Mouse (Mus musculus) midbrain, embryonic 12.5 days (tissue): ENCODE data around the gene Nhsl1. TPM values are rescaled to one million over a fixed set of nuclear protein-coding genes. Genes with fewer than 3 reads are reported as not detected.
"Not testable (repeated sequence)": the region's sequence is repeated elsewhere in the genome, so short reads cannot be mapped to it uniquely, and the experiment has no call there.

Source experiments
- ATAC-seq: fragments of 200-750 bp; cut with Nextera tagmentation; 2 replicates; pipeline ENCODE4 v1.8.0; 2017; ENCODE audit warnings: low read depth, moderate TSS enrichment, moderate library complexity; ENCODE audit not compliant: low FRiP score
- H3K27ac ChIP-seq: fragments of 300-500 bp; sonication (generic); replicated peaks from 2 replicates; pipeline ENCODE4 v1.5.1; 2016; ENCODE audit warnings: mild to moderate bottlenecking
- H3K27me3 ChIP-seq: fragments of 300-500 bp; sonication (generic); 2 replicates; pipeline ENCODE4 v1.6.1; 2016; ENCODE audit warnings: mild to moderate bottlenecking
- H3K36me3 ChIP-seq: fragments of 300-500 bp; sonication (generic); 2 replicates; pipeline ENCODE4 v1.6.1; 2016
- H3K4me1 ChIP-seq: fragments of 300-500 bp; sonication (generic); 2 replicates; pipeline ENCODE4 v1.6.1; 2016
- H3K4me2 ChIP-seq: fragments of 300-500 bp; sonication (generic); replicated peaks from 2 replicates; pipeline ENCODE4 v1.6.1; 2016; ENCODE audit warnings: mild to moderate bottlenecking, moderate library complexity
- H3K4me3 ChIP-seq: fragments of 300-500 bp; sonication (generic); 2 replicates; pipeline ENCODE4 v1.5.1; 2016; ENCODE audit warnings: mild to moderate bottlenecking
- H3K9ac ChIP-seq: fragments of 300-500 bp; sonication (generic); replicated peaks from 2 replicates; pipeline ENCODE4 v1.6.1; 2016; ENCODE audit warnings: mild to moderate bottlenecking, moderate library complexity
- H3K9me3 ChIP-seq: fragments of 300-500 bp; sonication (generic); 2 replicates; pipeline ENCODE4 v1.6.1; 2016; ENCODE audit warnings: mild to moderate bottlenecking
- WGBS: fragments of 180-500 bp; shearing (Covaris S2); methylation state at CpG from one replicate; pipeline ENCODE4 v1.1.7; 2016; 5-methylcytosine and 5-hydroxymethylcytosine counted together
- polyA plus RNA-seq: library from polyadenylated mRNA; unstranded; fragments of >200 nt; fragmentation: Nextera tagmentation; extraction: Ambion mirVana; gene quantifications from 2 replicates; pipeline ENCODE4 v1.2.1, GENCODE M21; 2016

The Nhsl1 gene
- polyA plus RNA-seq, 1 experiment from 2014 or later, result 14.0 TPM

DNA sequence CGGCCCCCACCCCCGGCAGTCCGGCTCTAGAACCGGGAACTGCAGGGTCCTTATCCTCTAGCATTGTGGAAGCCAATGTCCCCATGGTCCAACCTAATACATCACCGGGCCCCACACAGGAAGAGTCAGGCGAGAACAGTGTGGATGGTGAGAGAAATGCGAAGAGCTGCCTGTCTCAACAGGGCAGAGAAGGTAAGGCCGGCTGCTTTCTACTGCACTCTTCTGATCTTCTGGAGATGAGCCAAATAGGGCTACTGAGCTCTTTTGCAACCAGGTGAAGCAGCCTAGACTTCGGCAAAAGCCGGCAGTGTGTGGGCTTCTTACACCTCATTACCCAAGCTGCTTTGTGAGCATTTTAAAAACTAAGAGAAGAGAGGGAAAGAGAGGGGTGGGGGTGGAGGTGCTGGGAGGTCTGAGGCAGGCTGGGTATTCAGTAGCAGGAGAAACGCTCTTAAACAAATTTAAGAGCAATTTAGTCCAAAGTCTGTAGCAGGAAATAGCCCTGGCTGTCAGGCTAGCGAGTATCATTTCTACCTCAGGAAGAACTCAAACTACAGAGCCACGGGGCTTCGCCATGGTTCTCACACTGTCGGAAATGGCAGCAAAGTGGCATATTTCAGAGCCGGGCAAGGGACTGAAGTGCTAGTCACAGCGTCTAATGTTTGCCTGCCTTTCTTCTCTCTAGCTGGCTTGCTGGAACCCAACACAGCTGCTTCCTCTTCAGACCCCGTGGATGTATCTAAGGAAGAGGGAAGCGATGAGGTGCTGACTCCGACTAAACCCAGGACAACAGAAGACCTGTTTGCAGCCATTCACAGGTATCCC lies 208.3 kb downstream of the Nhsl1 start:
- Histone ChIP-seq H3K9me3 (no peaks in the 10 kb centered on the region), H3K9ac (no peak overlapping the region), H3K36me3 (peaks cover 39% of the 10 kb centered on the region), H3K27ac (no peak overlapping the region; the same call in 1 of the 2 replicates), H3K27me3 (no peaks in the 10 kb centered on the region), H3K4me1 (peaks cover 20% of the 10 kb centered on the region), H3K4me3 (no peak overlapping the region), H3K4me2 (no peak overlapping the region)
- WGBS, result 79% methylated on average over 20 of the region's 20 CpGs
- peak; percentile 46; the same call in 1 of the 2 replicates for ATAC-seq

DNA sequence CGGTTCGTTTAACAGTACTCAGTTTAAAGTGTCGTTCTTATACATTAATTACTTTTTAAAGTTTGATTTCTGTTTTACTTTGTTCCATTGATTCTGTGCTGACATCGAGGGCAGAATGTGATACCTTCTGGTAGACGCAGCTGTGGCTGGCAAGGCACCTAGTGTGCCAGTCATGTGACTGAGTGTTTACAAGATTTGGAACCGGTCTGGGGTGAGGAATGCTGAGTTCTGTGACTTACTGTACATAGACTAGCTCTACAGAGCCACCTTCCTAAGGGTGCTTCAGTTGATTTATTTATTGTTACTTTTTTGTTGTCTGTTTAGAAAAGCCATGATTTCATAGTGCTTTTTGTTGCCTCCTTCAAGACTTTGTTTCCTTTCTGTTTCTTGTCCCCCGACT lies 209.0 kb downstream of the Nhsl1 start:
- no peaks in the 10 kb centered on the region for H3K27me3 ChIP-seq
- 85% methylated on average over 7 of the region's 7 CpGs for WGBS
- H3K27ac ChIP-seq, result no peak overlapping the region
- peaks cover 39% of the 10 kb centered on the region for H3K36me3 ChIP-seq
- ATAC-seq, result no peak
- H3K4me2 ChIP-seq, result no peak overlapping the region
- no peak overlapping the region for H3K4me3 ChIP-seq
- H3K9me3 ChIP-seq, result no peaks in the 10 kb centered on the region
- no peak overlapping the region for H3K9ac ChIP-seq
- H3K4me1 ChIP-seq, result peaks cover 20% of the 10 kb centered on the region

DNA sequence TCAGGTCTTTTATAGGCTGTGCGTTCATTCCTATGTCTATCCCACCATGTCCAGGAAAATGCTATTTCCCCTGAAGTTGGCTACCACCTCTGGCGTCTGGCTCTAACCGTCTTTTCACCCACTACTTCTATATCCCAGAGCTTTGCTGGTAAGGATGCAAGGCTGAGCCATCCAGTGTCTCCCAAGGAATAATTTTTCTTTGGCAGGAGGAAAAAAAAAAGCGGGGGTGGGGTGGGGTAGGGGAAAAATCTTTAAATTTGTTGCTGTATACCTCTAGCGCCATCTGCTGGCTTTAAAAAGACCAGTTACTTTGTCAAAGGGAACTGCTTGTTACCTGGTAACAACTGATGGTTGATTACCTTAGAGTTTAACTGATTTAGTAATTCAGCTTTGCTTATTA lies 209.7 kb downstream of the Nhsl1 start:
- WGBS, result 56% methylated on average over 5 of the region's 5 CpGs
- H3K36me3 ChIP-seq, result peaks cover 39% of the 10 kb centered on the region
- H3K27me3 ChIP-seq, result no peaks in the 10 kb centered on the region
- H3K4me1 ChIP-seq, result peaks cover 20% of the 10 kb centered on the region
- ATAC-seq, result no peak
- no peaks in the 10 kb centered on the region for H3K9me3 ChIP-seq
- H3K27ac ChIP-seq, result no peak overlapping the region
- no peak overlapping the region for H3K4me3 ChIP-seq
- H3K9ac ChIP-seq, result no peak overlapping the region
- no peak overlapping the region for H3K4me2 ChIP-seq

DNA sequence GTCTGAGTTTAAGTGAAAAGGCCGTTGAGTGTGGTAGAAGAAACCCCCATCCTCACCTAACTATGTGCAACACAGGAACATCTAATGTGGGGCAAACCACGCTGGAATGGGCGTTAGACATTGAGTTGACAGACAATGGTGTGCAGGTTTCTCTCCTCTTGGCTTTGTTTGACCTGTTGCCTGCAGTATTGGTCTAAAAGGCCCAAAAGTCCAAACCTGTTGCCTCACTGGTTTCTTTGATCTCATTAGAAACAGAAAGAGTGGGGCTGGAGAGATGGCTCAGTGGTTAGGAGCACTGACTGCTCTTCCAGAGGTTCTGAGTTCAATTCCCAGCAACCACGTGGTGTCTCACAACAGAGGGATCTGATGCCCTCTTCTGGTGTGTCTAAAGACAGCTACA lies 210.4 kb downstream of the Nhsl1 start:
- Histone ChIP-seq H3K4me2 (no peak overlapping the region), H3K27ac (no peak overlapping the region), H3K4me3 (no peak overlapping the region), H3K27me3 (no peaks in the 10 kb centered on the region), H3K36me3 (peaks cover 32% of the 10 kb centered on the region), H3K4me1 (peaks cover 20% of the 10 kb centered on the region), H3K9ac (no peak overlapping the region), H3K9me3 (no peaks in the 10 kb centered on the region)
- 80% methylated on average over 4 of the region's 4 CpGs for WGBS
- no peak for ATAC-seq

DNA sequence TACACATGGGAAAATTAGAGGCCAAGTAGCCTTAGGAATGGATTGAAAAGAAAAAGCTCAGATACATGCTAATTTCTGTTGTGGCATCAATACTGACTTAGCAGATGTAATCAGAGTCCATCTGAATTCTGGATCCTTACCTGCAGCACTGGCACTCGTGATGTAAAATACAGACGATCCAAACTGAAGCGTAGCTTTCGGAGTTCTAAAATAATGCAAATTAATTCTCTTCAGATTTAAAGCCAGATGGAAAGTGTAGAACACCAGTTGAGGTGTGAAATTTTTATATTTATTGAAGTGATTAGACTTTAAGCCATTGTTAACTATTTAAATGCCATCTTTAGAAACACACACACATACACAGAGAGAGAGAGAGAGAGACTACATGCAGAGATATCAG lies 211.4 kb downstream of the Nhsl1 start:
- H3K9me3 ChIP-seq, result no peaks in the 10 kb centered on the region
- H3K4me3 ChIP-seq, result no peak overlapping the region
- 90% methylated on average over 4 of the region's 4 CpGs for WGBS
- peaks cover 20% of the 10 kb centered on the region for H3K4me1 ChIP-seq
- H3K9ac ChIP-seq, result no peak overlapping the region
- no peak for ATAC-seq
- no peaks in the 10 kb centered on the region for H3K27me3 ChIP-seq
- peaks cover 23% of the 10 kb centered on the region for H3K36me3 ChIP-seq
- no peak overlapping the region for H3K27ac ChIP-seq
- no peak overlapping the region for H3K4me2 ChIP-seq

DNA sequence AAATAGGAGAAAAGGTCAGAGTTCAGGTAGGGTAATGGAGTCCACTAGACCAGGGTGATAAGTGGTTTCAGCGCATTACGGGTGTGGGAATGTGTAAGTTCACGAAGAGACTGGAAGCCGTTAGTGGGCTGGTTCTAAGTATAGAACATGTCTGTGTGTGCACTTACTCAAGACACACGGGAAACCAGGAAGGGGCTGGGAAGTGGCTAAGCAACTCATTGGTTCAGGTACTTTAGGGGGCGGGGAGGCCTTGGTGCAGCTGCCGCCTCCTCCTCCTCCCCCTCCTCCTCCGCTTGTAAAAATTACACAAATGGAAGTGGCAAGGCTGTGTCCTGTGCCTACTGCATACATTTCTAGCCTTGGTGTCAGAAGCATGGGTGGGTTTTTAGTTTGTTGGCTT lies 213.5 kb downstream of the Nhsl1 start:
- Histone ChIP-seq H3K36me3 (peaks cover 12% of the 10 kb centered on the region), H3K4me2 (no peak overlapping the region), H3K4me1 (peaks cover 2% of the 10 kb centered on the region; the same call in 1 of the 2 replicates), H3K27ac (no peak overlapping the region), H3K9me3 (no peaks in the 10 kb centered on the region), H3K27me3 (no peaks in the 10 kb centered on the region), H3K9ac (no peak overlapping the region), H3K4me3 (no peak overlapping the region)
- no peak for ATAC-seq
- WGBS, result 71% methylated on average over 8 of the region's 8 CpGs

DNA sequence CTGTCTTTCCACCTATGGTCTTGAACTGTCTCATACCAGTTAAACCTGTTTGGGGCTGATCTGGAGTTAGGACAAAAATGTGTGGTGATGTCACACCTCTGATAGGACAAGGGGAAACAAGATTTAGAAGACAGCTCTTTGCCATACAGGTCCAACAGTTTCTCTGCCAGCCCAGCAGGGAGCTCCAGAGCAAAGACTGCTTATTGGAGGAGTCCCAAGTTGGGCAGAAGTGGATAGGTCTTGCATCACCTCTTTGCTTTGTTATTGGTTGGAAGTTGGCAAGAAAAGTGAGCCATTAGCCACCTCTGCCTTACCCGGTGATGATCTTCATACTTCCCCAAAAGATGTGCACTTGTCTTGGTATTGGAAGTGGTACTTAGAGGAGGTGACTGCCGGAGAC lies 218.1 kb downstream of the Nhsl1 start:
- WGBS, result 94% methylated on average over 2 of the region's 2 CpGs
- Histone ChIP-seq H3K4me2 (no peak overlapping the region), H3K4me3 (no peak overlapping the region), H3K27ac (no peak overlapping the region), H3K4me1 (no peaks in the 10 kb centered on the region), H3K9ac (no peak overlapping the region), H3K27me3 (no peaks in the 10 kb centered on the region), H3K9me3 (no peaks in the 10 kb centered on the region), H3K36me3 (peaks cover 2% of the 10 kb centered on the region)
- ATAC-seq, result no peak

DNA sequence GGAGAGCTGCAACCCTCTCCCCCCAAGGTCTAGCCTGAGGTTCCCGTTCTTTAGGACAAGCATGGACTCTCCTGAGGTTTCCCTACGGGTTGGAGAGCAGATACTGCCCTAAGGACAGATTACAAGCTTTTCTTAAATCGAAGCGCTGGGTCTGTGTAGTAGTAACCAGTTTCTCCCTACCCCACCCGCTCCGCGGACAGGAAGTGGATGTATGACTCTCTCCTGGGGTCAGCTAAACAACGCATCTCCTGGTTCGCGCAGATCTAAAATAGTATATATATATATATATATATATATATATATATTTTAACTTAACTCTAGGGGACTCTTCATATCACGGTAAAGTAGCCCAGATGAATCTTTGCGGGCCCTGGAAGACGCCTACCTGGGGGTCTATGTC lies 226.5 kb downstream of the Nhsl1 start:
- Histone ChIP-seq H3K9ac (peak overlapping the region; percentile 66), H3K27me3 (peaks cover 14% of the 10 kb centered on the region), H3K4me2 (peak overlapping the region; percentile 82), H3K36me3 (no peaks in the 10 kb centered on the region), H3K9me3 (no peaks in the 10 kb centered on the region), H3K4me3 (peak overlapping the region; percentile 57), H3K4me1 (peaks cover 10% of the 10 kb centered on the region; the same call in 1 of the 2 replicates), H3K27ac (no peak overlapping the region)
- ATAC-seq, result no peak
- 8% methylated on average over 13 of the region's 13 CpGs for WGBS

DNA sequence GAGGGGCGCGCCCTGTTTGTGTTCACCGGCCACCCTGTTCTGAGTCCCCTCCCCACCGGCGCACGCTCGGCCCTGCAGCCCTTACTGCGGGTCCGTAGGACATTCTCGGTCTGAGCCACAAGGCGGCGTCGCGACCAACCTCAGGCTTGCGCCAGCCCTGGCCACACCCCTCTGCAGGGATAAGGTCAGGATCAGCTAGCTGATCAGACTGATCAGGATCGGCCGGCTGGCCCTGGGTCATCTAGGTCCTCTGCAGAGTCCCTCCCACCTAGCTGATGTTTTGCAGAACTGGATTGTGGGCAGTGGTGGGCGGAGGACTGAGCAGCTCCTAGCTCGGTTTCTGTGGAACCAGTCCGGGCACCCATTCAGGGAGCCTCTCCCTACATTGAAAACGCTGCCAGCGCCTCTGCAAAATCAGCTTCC lies 227.0 kb downstream of the Nhsl1 start, which contains the start of gene Hebp2:
Gene Hebp2, minus strand, starts transcription at position 264 of the 423 bp plus-strand sequence.
- Histone ChIP-seq H3K4me1 (peaks cover 10% of the 10 kb centered on the region; the same call in 1 of the 2 replicates), H3K4me2 (peak within 1 kb of the TSS; percentile 82), H3K4me3 (peak within 1 kb of the TSS; percentile 57), H3K36me3 (no peaks in the 10 kb centered on the region), H3K27me3 (peaks cover 14% of the 10 kb centered on the region), H3K27ac (0 out of 2 replicates have a peak within 1 kb of the TSS, but pooled peaks have one; percentile 30), H3K9ac (peak within 1 kb of the TSS; percentile 66), H3K9me3 (no peaks in the 10 kb centered on the region)
- ATAC-seq, result peak; percentile 89
- under 1% methylated on average over 22 of the region's 22 CpGs for WGBS

DNA sequence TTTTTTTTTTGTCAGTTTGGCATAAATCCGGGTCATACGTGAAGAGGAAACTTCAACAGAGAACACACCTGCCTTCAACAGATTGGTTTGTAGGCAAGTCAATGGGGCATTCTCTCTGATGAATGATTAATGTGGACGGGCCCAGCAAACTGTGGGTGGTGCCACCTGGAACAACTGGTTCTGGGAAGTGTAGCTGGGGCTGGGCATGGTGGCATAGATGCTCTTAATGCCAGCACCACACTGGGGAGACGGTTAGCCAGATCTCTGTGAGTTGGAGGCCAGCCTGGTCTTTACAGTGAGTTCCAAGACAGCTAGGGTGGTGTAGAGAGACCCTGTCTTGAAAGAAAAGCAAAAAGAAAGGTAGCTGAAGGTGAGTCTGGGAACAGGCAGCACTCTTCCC lies 228.6 kb downstream of the Nhsl1 start:
- Histone ChIP-seq H3K36me3 (no peaks in the 10 kb centered on the region), H3K27me3 (peaks cover 14% of the 10 kb centered on the region), H3K9me3 (no peaks in the 10 kb centered on the region), H3K4me1 (peaks cover 10% of the 10 kb centered on the region; the same call in 1 of the 2 replicates), H3K9ac (no peak overlapping the region), H3K4me3 (no peak overlapping the region), H3K4me2 (no peak overlapping the region), H3K27ac (no peak overlapping the region)
- 90% methylated on average over 4 of the region's 4 CpGs for WGBS
- ATAC-seq, result no peak

DNA sequence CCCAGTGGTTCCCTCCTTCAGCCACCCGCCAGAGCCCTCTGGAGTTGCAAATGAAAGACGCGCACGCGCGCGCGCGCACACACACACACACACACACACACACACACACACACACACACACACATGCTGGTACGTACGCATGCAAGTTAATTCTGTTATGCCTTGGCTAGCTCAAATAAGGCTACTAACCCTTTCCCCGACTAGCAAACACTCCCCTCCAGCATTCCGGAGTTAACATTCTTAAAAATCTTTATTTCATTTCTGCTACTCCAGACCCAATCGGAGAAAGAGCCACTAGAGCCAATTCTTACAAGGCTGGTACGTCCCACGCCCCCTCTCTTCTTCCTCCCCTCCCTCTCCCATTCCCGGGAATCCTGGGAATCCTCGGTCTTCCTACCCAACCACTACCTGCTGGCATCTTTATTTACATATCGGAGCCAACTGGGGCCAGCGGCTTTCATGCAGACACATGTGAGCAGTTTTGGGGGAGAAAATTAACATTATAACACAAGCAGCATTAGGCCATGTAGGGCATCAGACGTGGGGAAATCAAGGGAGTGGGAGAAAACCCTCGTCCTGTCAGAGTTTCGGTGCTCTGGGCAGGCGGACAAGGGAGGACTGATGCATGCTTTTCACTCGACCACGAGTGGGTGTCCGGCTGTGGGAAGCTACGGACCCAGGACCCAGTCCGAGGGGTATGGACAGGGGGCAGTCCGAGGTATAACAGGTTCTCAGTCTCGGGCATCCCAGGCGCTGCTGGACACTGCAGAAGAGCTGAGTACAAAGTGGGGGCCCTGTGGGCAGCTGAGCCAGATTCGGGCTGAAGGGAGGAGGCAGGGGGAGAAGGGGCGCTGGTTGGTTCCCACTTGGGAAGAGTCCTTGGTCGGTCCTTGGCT lies 230.8 kb downstream of the Nhsl1 start:
- Histone ChIP-seq H3K4me3 (peak overlapping the region; percentile 40), H3K36me3 (no peaks in the 10 kb centered on the region), H3K27ac (no peak overlapping the region), H3K9ac (peak overlapping the region; percentile 29), H3K27me3 (peaks cover 11% of the 10 kb centered on the region), H3K4me2 (peak overlapping the region; percentile 67), H3K9me3 (no peaks in the 10 kb centered on the region), H3K4me1 (peaks cover 10% of the 10 kb centered on the region; the same call in 1 of the 2 replicates)
- WGBS, result 2% methylated on average over 35 of the region's 35 CpGs
- peak; percentile 65 for ATAC-seq

DNA sequence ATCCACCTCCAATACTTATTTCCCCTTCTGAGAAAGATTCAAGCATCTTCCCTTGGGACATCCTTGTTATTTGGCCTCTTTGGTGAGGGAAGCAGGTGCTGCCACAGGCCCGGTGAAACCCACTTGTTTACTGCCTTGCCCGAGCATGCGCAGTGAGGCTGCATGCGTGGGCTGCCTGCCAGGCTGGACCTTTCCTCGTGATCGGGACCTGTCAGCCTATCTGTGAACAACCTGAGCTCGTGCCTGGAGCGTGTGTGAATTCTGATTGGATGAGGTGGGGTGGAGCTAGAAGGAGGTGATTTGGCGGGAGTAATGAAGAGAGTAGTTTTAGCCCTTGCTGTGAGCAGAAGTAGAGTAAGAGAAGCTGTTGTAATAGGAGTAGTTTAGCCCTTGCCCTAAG lies 240.3 kb downstream of the Nhsl1 start:
- not testable (repeated sequence) for H3K27ac ChIP-seq, H3K9ac ChIP-seq, H3K4me3 ChIP-seq, H3K27me3 ChIP-seq, H3K4me1 ChIP-seq, ATAC-seq, H3K4me2 ChIP-seq, H3K36me3 ChIP-seq, H3K9me3 ChIP-seq
- 85% methylated on average over 9 of the region's 9 CpGs for WGBS
